Mouse (Mus musculus): ENCODE results near the gene Cc2d2a.

The Cc2d2a gene

DNA sequence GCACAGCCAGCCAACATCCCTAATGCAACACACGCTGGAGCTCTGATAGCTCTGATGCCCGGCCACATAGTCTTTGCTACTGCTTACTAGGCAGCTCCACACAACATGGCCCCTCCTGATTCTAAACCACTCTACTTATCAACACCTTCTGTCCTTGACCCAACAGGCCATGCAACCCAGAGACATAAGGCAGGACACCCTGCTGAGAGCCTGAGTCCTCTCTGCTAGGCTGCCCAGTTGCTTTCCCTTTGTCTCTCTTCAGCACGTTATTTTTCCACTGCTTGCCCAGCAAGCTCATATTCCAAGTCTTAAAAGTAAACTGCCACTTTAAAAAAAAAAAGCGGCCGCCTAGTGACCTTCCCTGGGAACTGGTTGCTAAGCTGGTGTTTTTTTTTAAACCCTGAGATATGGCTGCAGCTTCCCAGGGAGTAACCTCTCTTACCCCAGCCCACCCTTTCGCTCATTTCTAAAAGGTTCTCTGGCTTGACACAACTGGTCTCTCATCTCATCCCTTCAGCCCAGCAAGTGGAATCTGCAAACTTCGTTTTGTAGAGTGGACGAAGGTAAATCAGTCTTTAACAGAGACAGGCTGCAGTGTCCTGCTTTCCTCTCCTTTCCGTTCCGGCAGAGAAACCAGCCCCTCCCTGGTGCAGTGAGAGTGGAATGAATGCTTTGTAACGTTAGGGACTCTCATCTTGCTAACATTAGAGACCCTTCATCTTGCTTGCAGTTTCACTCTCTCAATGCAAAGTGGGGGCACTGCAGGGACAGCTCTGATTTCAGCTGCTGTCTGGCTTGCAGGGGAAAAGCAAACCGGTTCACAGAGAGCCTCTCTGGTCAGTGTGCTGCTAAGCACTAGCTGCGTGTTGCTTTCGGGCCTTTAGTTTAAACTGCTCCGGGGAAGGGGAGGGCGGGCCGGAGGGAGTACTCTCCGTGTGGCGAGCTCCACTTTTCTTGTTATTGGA is at the start of gene Cc2d2a:
Gene Cc2d2a (plus strand): TSS at position 350 of the 965 bp plus-strand sequence.
- CTCF ChIA-PET, result interaction anchor here (0.6 kb wide), 2 partner anchors 69 to 376 kb away, joined by 3 read pairs; no protein-coding TSS in a partner anchor

GRCm38 (mm10) chr5:43621575-43622299 is 40.4 kb upstream of the Cc2d2a start:
- CTCF ChIA-PET, result no interaction called here

DNA sequence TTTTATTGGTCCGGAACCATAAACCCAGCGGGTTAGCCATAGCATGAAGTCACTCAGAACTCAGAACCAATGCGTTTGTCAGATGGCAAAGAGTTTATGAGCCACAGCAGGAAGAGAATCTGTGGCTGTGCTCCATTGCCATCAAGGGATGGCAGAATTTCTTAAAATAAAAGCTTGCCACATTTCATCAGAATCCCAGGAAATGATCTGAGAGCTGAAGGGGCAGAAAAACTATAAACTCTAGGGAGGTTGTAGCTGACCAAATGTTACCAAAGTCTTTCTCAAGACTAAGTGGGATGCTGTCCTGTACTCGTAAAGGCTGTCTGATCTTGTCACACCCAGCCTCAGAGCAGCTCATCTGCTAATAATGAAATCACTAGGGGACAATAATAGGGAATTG is 36.7 kb upstream of the Cc2d2a start:
- CTCF ChIA-PET, result interaction anchor here (0.6 kb wide), 1 partner anchor 182 kb away, joined by 6 read pairs; no protein-coding TSS in a partner anchor

DNA sequence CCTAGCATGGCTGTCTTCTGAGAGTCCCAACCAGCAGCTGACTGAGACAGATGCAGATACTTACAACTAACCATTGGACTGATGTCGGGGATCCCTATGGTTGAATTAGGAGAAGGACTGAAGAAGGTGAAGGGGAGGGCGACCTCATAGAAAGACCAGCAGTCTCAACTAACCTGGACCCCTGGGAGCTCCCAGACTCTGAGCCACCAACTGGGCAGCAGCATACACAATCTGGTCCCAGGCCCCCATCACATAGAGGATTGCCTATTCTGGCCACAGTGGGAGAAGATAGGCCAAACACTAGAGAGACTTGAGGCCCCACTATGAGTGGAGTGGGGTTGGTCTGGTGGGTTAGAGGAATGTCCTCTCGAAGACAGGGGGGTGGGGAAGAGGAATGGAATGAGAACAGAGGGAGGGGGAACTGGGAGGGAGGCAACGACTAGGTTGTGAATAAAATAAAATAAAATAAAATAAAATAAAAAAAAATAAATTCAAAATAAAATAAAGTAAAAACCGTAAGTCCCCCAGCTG is 28.0 kb upstream of the Cc2d2a start:
- CTCF ChIA-PET, result interaction anchor here (0.6 kb wide), 1 partner anchor 1810 kb away, joined by 3 read pairs; no protein-coding TSS in a partner anchor

DNA sequence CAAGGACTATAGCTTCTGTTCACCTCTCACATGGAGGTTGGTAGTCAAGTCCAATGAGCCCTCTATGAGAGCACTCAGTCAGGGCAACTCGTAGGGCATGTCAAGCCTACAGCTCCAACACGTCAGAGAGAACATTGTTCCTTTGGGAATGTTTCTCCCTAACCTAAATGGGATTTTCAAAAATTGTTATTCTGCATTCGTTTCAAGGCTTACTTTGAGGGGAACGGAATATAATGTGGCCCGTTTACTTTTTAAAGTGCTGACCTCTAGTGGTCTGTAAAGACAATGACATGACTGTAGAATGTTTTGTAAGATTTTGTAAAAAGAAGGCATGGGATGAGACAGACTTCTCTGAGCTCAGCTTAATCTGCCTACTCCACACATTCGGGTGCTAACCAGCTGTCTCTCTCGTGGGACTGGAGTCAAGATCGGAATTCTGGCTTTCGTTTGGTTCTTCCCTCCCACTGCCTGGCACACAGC is 27.5 kb upstream of the Cc2d2a start:
- CTCF ChIA-PET, result no interaction called here

DNA sequence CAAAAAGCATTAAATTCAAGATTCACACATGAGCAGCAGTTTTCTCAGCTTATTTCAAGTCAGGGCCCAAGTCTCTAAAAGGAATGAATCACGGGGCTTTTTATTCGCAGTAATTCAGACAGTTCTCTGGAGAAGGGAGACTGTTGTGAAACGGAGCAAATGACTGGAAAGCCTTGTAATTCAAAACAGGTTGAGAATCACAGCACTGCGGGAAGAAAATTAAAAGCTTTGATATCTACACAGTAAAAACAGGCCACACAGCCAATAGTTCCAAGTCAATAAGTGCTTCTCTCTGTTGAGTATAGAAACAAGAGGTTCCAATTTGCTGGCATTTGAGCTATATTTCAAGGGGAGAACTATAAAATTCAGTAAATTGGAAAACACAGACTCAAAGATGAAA is 17.1 kb upstream of the Cc2d2a start:
- CTCF ChIA-PET, result no interaction called here

DNA sequence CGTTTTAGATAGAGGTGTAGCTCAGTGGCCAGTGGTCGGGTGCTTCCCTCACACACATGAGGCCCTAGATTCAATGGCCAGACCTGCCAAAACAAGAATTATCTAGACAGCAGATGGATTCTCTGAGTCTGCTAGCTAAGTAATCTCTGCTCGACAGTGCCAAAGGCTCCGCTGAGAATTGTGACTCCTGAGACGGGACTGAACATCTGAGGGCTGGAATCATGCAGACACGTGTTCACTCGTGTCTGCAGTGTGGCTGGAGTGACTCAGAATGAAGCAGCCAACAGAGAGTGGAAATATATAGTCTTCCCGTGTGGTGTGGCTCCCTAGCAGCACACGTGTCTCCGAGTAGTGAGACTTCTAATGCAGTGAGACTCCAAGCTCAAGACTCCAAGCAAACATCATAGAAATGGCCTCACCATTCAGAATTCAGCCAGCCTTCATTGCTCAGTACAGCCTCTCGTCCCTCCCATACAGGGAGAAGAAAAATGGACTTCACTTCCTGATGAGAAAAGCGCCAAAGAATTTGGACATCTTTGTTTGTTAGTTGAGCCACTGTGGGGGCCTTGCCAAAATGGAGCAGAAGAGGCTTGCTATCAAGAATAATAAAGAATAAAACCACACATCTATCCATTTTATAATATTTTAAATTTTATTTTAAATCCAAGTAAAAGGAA is 14.9 kb upstream of the Cc2d2a start:
- CTCF ChIA-PET, result no interaction called here

GRCm38 (mm10) chr5:43661498-43661897 is 648 bp upstream of the Cc2d2a start:
- CTCF ChIA-PET, result interaction anchor here (0.6 kb wide), 2 partner anchors 68 to 377 kb away, joined by 3 read pairs; no protein-coding TSS in a partner anchor

GRCm38 (mm10) chr5:43663531-43663930 is 1.4 kb downstream of the Cc2d2a start:
- CTCF ChIA-PET, result no interaction called here

GRCm38 (mm10) chr5:43665144-43665543 is 3.0 kb downstream of the Cc2d2a start:
- CTCF ChIA-PET, result no interaction called here

GRCm38 (mm10) chr5:43669118-43669645 is 7.0 kb downstream of the Cc2d2a start:
- CTCF ChIA-PET, result no interaction called here

DNA sequence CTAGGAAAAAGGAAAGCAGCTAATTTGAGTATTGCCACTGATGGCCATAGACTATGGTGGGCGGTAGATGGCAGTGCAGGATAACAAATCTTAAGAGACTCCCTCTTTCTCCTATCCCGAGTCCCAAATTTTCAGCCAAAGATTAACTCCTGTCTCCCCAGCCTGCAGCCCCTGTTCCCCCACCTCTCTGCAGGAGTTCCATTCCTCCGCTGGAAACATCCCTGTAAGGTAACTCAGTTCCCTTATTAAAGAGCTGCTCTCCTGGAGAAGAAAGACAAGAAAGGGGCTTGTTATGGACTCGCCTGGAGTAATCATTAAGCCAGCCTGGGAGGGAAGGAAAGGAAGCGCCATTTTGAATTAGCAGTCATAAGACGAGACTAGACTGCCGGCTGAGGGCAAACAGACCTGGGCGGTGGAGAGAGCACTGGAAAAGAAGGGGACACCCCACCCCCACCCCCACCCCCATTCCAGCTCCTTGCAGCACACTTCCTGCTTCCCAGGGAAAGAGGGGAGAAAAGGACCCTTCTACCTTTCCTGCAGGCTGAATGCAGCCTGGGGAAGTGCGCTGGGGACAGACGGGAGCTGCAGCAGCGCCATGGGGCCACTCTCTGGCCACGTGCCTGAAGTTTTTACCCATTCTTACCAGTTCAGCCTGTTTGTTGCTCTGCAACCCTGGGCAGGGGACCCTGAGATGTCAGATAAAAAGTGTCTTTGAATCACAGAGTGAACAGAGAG is 10.2 kb downstream of the Cc2d2a start:
- CTCF ChIA-PET, result interaction anchor here (0.6 kb wide), 1 partner anchor 334 kb away, joined by 3 read pairs; no protein-coding TSS in a partner anchor

DNA sequence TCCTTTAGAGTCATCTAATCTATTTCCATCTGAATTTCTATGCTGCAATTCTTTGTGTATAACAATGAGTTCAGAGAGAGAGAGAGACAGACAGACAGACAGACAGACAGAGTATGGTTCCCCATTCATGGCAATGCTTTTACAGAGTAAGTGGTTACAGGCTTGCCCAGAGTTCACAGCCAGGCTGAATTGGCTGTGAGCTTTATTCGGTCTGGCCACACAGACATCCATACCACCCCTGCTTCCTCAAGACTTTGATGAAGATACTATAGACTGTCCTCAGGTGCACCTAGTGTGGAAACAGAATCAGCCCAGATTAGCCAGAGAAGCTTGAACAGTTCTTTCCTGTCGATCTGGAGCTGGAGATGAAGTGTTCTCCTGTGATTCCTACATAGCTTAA is 10.9 kb downstream of the Cc2d2a start:
- CTCF ChIA-PET, result interaction anchor here (0.6 kb wide), 1 partner anchor 334 kb away, joined by 3 read pairs; no protein-coding TSS in a partner anchor

DNA sequence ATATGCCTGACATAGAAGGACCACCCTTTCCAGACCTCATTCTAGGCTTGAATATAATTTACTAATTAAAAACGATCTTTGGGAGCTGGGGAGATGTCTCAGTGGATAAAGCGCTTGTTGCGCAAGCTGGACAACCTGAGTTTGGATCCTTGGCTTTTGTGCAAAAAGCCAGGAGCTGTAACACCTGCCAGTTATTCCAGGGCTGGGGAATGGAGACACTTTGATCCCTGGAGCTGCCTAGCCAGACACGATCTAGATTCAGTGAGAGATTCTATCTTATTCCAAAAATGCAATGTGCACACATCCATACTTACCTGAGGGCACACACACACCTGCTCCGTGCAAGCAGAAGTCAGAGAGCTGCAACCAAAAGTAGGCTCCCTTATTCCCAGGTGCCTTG is 23.3 kb downstream of the Cc2d2a start:
- CTCF ChIA-PET, result no interaction called here

- CTCF ChIA-PET, result no interaction called here
Observed at GRCm38 (mm10) chr5:43692489-43692888, 30.3 kb downstream of the Cc2d2a start.

DNA sequence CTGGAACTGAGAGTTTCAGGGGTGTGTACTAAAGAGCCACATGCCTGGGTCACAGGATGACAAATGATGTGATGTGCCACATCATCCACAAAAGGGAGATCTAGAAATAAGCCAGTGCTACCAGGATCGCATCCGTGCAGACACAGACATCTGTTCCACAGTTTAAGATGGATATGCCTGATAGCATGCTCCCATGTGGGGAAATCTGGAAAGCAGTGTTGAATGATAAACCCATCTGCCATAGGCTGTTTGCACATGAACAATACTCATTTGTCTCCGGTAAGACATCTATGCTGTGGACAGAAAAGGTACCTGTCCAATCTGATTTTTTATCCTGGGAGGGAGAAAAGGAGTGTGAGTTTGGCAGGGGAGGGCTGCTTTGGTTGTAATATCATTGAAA is 35.0 kb downstream of the Cc2d2a start:
- CTCF ChIA-PET, result no interaction called here

GRCm38 (mm10) chr5:43699240-43699639 is 37.1 kb downstream of the Cc2d2a start:
- CTCF ChIA-PET, result no interaction called here

DNA sequence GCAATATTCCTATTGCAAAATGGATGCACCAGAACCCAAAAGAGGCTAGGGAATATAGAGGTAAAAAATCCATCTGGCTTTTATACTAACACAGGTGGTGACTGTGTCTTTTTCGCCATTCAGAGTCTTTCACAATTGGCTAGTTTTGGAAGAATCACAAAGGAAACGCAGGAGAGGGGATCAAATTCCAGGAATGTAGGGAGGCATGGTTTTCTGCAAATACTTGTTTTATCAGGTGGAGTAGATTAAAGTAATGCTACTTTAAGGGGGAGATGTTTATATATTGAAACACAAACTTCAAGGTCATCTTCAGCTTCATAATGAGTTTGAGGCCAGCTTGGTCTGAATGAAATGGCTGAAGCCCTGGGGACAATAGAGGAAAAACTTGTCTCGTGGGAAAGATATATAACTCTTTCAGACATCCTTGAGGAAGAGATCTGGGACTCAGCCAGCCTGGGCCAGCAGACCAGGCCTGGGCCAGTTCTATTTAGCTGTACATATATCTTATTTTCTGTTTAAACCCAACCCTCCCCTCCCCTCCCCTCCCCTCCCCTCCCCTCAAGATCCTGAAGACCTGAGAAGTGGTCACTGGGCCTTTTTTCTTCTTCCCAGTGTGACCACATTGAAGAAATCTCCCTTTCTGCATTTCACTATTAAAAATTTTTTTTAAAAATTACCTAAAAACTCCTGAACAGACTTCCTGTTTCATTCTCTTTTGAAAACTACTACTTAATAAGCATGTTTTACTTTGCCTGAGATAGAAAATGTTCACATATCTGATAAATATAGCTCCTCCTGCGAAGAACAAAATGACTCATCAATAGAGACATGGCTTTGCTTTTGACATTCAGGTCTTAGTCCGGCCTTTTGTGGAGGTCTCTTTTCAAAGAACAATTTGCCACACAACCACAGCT is 59.6 kb downstream of the Cc2d2a start:
- CTCF ChIA-PET, result no interaction called here

- CTCF ChIA-PET, result no interaction called here
Observed at GRCm38 (mm10) chr5:43722452-43722783, 60.3 kb downstream of the Cc2d2a start.

- CTCF ChIA-PET, result no interaction called here
Observed at GRCm38 (mm10) chr5:43723830-43724229, 61.7 kb downstream of the Cc2d2a start.

Data from spleen, embryonic (tissue).